Mouse (Mus musculus): ENCODE results near the gene Pla2g3.

The Pla2g3 gene

GRCm38 (mm10) chr11:3487952-3488570 is at the start of gene Pla2g3:
Gene Pla2g3 (plus strand): TSS chr11:3488284.
- no peak for DNase-seq (ENCODE audit: low spot score)

DNA sequence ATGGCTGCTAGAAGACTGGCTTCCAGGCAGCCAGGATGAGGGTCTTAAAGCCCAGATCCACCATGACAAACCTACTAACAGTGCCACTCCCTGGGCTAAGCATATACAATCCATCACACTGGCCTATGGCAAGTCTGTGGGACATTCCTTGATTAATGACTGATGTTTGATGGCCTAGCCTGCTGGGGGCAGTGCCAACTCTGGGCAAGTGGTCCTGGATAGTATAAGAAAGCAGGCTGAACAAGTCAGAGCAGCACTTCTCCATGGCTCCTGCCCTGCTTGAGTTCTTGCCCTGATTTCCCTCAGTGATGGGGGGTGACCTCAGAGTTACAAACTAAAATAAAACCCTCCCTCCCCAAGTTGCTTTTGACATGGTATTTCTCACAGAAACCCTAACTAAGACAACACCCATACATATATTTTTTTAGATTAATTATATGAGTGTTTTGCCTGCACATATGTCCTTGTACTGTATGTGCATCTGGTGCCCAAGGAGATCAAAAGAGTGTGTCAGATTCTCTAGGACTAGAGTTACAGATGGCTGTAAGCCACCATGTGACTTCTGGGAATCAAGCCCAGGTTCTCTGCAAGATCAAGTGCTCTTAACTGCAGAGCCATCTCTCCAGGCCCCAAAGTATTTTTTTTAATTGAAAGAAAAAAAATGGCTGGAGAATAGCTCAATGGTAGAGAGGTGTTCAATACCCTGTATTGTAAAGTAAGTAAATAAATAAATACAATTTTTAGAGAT is 46.2 kb upstream of the Pla2g3 start:
- DNase-seq (ENCODE audit: low spot score): no peak

- DNase-seq (ENCODE audit: low spot score): no peak
These were observed 45.4 kb upstream of the Pla2g3 start for GRCm38 (mm10) chr11:3442677-3443076.

GRCm38 (mm10) chr11:3443091-3443490 is 45.0 kb upstream of the Pla2g3 start:
- DNase-seq (ENCODE audit: low spot score): no peak

DNA sequence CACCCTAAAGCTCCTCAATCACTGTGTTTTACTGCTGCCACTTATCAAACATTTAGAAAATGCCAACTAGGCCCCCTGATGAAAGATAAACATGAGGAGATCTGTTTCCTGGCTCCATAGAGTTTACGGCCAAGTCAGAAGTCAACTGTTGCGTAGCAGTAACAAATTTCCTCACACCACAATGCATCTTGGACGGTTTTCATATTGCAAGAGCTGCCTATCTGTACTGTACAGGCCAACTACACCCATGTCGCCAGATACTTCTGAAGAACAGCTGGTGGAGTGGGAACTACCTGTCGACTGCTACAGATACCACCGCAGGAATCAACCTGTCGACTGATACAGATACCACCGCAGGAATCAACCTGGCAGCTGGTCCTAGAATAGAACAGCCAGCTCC is 43.2 kb upstream of the Pla2g3 start:
- no peak for DNase-seq (ENCODE audit: low spot score)

DNA sequence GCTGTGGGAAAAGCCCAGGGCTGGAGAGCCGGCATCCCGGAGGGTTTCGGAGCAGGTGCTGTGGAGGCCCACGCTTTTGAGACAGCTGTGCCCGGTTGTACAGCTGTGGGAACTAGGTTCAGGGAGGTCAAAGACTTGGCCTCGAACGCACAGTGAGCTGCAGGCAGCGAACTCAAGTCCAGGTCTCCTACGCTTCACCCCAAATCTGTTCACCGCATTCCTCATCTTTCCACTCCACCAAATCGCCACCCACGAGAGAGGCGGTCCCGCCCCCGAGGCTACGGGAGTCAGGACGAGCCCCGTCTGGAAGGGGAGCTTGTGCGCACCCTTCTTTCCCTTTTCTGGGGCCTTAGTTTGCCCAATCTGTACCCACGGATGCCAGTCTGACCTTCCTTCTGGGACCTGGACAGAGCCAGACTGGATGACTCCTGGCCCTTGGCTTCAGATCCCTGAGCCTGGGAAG is 36.4 kb upstream of the Pla2g3 start:
- no peak for DNase-seq (ENCODE audit: low spot score)

DNA sequence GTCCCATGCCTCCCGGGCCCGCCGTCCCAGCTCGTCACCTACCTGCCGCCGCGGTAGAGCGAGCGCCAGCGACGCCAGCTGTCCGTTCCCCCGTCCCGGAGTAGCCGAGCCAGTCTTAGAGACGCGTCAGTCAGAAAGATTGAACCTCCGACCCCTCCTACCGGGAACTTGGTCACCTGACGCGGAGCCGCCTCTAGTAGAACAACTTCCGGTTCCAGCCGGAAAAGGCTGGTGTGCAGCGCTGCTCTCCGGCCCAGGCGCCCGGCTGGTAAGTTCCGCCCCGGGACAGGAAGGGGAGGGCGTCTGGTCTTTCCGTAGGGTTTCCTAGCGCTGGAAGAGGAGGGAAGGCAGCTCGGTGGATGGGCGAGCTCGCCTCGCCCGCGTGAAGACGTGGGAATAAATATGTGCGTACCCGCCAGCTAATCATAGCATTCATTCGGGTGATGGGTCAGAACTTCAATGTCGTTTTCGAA is 35.9 kb upstream of the Pla2g3 start, which contains the start of gene Rnf185:
TSS of gene Rnf185 (minus strand) at position 197 of the 473 bp plus-strand sequence.
- DNase-seq (ENCODE audit: low spot score): peak; percentile 96

DNA sequence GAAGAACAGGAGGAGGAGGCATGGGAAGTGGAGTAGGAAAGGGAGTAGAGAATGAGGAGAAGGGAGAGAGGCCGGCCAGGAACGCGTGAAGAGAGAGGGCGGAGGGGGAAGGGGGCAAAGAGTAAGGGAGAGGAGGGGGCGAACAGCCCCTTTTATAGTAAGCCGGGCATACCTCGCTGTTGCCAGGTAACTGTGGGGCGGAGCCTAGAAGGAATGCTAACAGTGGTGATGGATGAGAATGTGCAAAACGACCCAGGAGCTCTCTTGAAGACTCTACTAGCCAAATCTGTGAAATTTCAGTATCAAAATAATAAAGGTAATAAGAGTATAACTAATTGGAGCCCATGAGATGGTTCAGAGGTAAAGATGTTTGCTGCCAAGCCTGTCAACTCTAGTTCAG is 35.3 kb upstream of the Pla2g3 start:
- peak; percentile 50 for DNase-seq (ENCODE audit: low spot score)

- DNase-seq (ENCODE audit: low spot score): no peak
These were observed 34.6 kb upstream of the Pla2g3 start for GRCm38 (mm10) chr11:3453467-3453866.

DNA sequence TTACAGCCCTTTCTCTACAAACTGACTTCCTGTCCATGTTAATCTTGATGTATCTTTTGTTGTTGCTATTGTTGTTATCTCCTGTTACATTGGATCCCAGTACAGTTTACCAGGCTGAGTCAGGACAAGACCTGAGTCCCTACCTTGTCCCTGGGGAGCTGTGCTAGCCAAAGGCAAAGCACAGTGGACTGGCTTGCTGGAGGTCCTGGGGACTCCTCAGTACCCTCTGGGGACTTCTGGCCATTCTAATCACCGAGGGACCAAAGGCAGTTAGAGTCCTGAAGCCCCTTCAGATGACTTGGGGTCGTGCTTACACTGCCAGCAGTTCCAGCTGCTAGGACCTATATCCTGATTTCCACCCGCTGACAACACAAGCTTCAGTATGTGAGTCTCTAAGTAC is 33.6 kb upstream of the Pla2g3 start:
- no peak for DNase-seq (ENCODE audit: low spot score)

GRCm38 (mm10) chr11:3456354-3456753 is 31.7 kb upstream of the Pla2g3 start:
- peak; percentile 36 for DNase-seq (ENCODE audit: low spot score)

DNA sequence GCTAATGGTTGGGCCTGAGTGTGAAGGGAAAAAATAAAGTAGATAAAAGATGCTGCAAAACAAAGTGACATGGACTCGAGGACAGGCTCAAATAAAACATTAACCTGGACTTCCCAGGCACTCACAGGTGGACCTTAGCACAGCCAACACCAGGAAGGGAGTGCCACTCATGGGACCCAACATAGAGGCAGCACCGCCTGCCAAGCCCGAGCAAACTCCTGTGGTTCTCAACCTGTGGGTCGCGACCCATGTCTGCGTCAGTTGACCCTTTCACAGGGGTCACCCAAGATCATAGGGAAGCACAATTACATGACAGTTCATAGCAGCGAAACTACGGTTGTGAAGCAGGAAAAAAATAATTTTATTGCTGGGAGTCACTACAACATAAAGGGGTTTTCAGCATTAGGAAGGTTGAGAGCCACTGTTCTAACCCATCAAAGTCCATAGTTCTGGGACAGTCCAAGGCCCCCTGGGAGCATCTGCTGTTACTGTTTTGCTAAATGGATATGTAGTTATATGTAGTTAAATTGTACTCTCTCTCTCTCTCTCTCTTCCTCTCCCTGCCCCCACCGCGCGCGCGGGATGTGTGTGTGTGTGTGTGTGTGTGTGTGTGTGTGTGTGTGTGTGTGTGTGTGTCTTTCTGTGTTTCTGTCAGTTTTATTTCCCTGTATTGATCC is 29.5 kb upstream of the Pla2g3 start:
- peak; percentile 72 for DNase-seq (ENCODE audit: low spot score)

GRCm38 (mm10) chr11:3459105-3459468 is 29.0 kb upstream of the Pla2g3 start:
- peak; percentile 60 for DNase-seq (ENCODE audit: low spot score)

- no peak for DNase-seq (ENCODE audit: low spot score)
These were observed 25.2 kb upstream of the Pla2g3 start for GRCm38 (mm10) chr11:3462846-3463245.

DNA sequence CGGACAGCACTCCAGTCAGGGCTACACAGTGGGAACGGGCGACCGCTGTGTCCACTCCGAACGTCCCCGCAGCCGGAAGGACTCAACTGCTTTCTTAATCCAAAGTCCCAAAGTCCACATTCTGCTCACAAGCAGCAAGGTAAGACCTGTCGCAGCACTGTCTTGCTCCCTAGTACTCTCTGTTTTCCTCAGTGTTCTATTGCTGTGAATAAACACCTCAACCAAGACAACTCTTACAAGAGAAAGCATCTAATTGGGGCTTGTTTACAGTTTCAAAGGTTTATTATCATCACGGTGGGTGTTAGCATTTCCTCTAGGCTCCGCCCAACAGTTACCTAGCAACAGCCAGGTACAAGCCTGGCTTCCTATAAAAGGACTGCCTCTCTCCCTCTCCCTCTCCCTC is 16.6 kb upstream of the Pla2g3 start:
- DNase-seq (ENCODE audit: low spot score): peak; percentile 80

- peak; percentile 77 for DNase-seq (ENCODE audit: low spot score)
These were observed 15.6 kb upstream of the Pla2g3 start for GRCm38 (mm10) chr11:3472484-3472883.

DNA sequence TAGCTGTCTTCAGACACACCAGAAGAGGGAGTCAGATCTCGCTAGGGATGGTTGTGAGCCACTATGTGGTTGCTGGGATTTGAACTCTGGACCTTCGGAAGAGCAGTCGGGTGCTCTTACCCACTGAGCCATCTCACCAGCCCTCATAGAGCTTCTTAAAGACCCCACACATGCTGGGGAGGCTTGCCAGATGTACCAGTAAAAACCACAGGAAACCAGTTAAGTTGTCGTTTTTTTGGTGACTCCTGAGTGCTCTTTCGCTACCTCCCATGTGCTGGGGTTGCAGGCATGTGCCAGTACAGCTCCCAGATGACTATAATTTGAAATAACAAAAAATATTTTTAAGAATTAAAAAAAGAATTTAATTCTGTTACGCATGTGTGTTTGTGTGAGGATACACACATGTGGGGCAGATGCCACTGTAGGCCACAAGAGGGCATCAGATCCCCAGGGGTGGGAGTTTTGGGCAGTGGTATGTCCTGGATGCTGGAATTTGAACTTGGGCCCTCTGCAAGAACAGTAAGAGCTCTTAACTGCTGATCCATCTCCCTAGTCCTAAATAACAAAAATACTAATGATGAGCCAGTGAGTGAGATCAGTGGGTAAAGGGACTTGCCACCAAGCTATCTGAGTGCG is 13.5 kb upstream of the Pla2g3 start:
- no peak for DNase-seq (ENCODE audit: low spot score)

- no peak for DNase-seq (ENCODE audit: low spot score)
These were observed 12.6 kb upstream of the Pla2g3 start for GRCm38 (mm10) chr11:3475489-3475888.

DNA sequence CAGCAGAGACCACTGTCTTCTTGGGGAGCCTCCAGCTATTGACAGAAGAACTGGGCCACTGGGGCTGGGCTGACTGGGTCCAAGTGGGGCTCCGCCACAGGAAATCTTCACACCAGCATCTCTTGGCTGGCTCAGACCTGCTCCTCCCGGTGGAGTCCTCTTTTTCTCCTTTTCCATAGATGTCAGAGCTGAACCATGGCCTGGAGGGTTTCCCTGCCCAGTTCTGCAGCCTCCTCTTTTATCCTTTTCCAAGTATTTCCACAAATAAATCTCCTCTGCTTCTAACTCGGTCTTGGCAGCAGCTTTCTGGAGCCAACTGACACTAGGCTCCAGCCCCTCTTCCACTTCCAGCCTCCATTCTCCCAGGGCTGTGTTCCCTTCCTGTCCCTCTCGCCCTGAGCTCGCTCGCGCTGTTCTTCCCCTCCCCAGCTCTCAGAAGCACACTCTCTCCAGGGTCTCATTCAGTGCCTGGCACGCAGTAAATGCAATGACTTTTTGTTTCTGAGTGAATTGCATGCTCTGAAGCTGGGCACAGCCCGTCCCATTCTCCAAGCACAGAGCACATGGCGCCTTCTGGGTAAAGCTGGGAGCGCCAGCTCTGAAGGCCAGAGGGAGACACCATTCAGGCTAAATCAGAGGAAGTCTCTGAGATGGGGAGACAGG is 4.0 kb upstream of the Pla2g3 start:
- DNase-seq (ENCODE audit: low spot score): no peak

- DNase-seq (ENCODE audit: low spot score): no peak
These were observed 1.7 kb upstream of the Pla2g3 start for GRCm38 (mm10) chr11:3486349-3486748.

DNA sequence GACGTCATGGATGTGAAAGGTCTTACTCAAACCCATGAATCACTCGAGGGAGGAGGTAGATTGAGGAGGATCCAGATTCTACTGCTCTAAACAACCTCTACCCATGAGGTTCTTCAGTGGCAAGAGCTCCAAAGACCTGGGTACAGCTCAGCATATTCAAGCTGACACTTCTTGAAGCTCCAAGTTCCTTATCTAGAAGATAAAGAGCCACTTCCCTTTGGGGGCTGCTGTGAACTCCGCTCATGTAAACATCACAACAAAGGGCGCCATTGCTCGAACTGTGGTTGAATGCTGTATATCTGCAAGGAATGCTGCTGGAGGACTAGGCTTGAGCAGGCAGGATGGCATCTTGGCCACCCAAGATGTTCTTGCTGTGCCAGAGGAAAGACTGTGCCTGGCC is 952 bp downstream of the Pla2g3 start:
- DNase-seq (ENCODE audit: low spot score): no peak

DNA sequence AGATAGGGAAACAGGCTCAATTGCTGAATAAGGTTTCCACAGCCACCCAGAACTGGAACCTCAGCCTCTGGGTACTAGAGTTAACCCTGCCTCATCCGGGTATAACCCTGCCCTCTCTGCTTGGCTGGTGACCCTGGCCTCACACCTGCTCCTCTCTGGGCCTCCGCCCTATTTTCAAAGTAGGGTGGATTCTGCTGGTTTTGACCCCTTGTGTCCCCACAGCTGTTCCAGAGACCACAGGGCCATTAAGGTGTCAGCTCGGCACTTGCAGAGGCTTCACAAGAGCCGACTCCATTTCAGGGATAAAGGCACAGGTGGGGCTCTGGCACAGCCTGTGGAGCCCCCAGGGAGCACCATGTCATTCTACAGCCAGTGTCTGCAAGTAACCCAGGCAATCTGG is 4.7 kb downstream of the Pla2g3 start:
- no peak for DNase-seq (ENCODE audit: low spot score)
